Mouse (Mus musculus) liver, adult (tissue): ENCODE measurements around the gene Olfr310.

Experiments
- GATA4 ChIP-seq: IDR thresholded peaks from 2 replicates; pipeline ENCODE4 v1.6.1; 2014; ENCODE audit warnings: mild to moderate bottlenecking, low read length; ENCODE audit not compliant: insufficient replicate concordance

Olfr310 gene

GRCm38 (mm10) chr7:86277072-86277471, at the start of gene Olfr310:
Olfr310 (minus strand) TSS chr7:86277172.
- TF ChIP-seq GATA4, result no peak

- no peak for TF ChIP-seq GATA4
Observed at GRCm38 (mm10) chr7:86325530-86325929, 48.6 kb upstream of the Olfr310 start, which contains the start of gene Olfr308. Olfr308 (minus strand) TSS chr7:86325630.

- TF ChIP-seq GATA4, result no peak
Observed at GRCm38 (mm10) chr7:86321323-86321722, 44.4 kb upstream of the Olfr310 start.

GRCm38 (mm10) chr7:86313608-86314007, 36.6 kb upstream of the Olfr310 start, which contains the start of gene Olfr309:
Olfr309 (minus strand) TSS chr7:86313708.
- no peak for TF ChIP-seq GATA4

- TF ChIP-seq GATA4, result no peak
Observed at GRCm38 (mm10) chr7:86246208-86246607, 30.8 kb downstream of the Olfr310 start, which contains the start of gene Vmn2r76. Vmn2r76 (minus strand) TSS chr7:86246308.
